Mouse (Mus musculus) spleen, adult 2 months (tissue): ENCODE data around the gene Adck1.

Source experiments
- CTCF ChIP-seq: fragments of 200-500 bp; IDR thresholded peaks from 2 replicates; pipeline ENCODE4 v1.5.1; 2011; ENCODE audit warnings: mild to moderate bottlenecking, inconsistent platforms; ENCODE audit not compliant: insufficient read depth, insufficient read length, insufficient replicate concordance; ENCODE audit errors: extremely low read depth
- POLR2A ChIP-seq: fragments of 200-500 bp; IDR thresholded peaks from 2 replicates; pipeline ENCODE4 v1.6.1; 2011; ENCODE audit warnings: low read depth, low read length, inconsistent platforms

- no peak for TF ChIP-seq CTCF
- no peak for TF ChIP-seq POLR2A
Measured at GRCm38 (mm10) chr12:88441922-88442809, 81.8 kb downstream of the Adck1 start.
